Mouse (Mus musculus) liver, adult 2 months (tissue): ENCODE measurements around the gene Tmem269.

ENCODE experiments used
- CTCF ChIP-seq: fragments of 200-500 bp; IDR thresholded peaks from 2 replicates; pipeline ENCODE4 v1.5.1; 2011; ENCODE audit warnings: low read depth, low read length, control low read depth
- POLR2A ChIP-seq: fragments of 200-500 bp; IDR thresholded peaks from 2 replicates; pipeline ENCODE4 v1.6.1; 2011; ENCODE audit warnings: low read length, control low read depth; ENCODE audit not compliant: insufficient read depth; ENCODE audit errors: extremely low read depth

GRCm38 (mm10) chr4:119216667-119217066 lies 1.4 kb downstream of the Tmem269 start:
- TF ChIP-seq POLR2A (no peak), CTCF (no peak)
